Mouse (Mus musculus) testis, adult 2 months (tissue): ENCODE data around the gene Snapc5.

ENCODE experiments used
- CTCF ChIP-seq: fragments of 200-500 bp; IDR thresholded peaks from 2 replicates; pipeline ENCODE4 v1.5.1; 2012; ENCODE audit warnings: low read depth, mild to moderate bottlenecking, inconsistent platforms, low read length, moderate library complexity; ENCODE audit not compliant: control insufficient read depth, insufficient read depth, insufficient replicate concordance
- POLR2A ChIP-seq: fragments of 200-500 bp; IDR thresholded peaks from 2 replicates; pipeline ENCODE4 v1.6.1; 2012; ENCODE audit warnings: low read depth, mild to moderate bottlenecking, inconsistent platforms, low read length, moderate library complexity; ENCODE audit not compliant: control insufficient read depth

- TF ChIP-seq CTCF (no peak), POLR2A (no peak)
Measured at GRCm38 (mm10) chr9:64174341-64174740, 4.7 kb upstream of the Snapc5 start.
